Mouse (Mus musculus) ES-Bruce4 (cell line): Measurements from ENCODE around the gene Baz2a.

Experiments used
- CTCF ChIP-seq: IDR thresholded peaks from one replicate; pipeline ENCODE4 v1.8.1; 2011; ENCODE audit warnings: low read depth, low read length
- EP300 ChIP-seq: IDR thresholded peaks from 2 replicates; pipeline ENCODE4 v1.6.1; 2011; ENCODE audit warnings: low read depth, low read length; ENCODE audit not compliant: insufficient read depth
- POLR2A ChIP-seq: IDR thresholded peaks from one replicate; pipeline ENCODE4 v1.8.1; 2011; ENCODE audit warnings: low read length; ENCODE audit not compliant: insufficient read depth

DNA sequence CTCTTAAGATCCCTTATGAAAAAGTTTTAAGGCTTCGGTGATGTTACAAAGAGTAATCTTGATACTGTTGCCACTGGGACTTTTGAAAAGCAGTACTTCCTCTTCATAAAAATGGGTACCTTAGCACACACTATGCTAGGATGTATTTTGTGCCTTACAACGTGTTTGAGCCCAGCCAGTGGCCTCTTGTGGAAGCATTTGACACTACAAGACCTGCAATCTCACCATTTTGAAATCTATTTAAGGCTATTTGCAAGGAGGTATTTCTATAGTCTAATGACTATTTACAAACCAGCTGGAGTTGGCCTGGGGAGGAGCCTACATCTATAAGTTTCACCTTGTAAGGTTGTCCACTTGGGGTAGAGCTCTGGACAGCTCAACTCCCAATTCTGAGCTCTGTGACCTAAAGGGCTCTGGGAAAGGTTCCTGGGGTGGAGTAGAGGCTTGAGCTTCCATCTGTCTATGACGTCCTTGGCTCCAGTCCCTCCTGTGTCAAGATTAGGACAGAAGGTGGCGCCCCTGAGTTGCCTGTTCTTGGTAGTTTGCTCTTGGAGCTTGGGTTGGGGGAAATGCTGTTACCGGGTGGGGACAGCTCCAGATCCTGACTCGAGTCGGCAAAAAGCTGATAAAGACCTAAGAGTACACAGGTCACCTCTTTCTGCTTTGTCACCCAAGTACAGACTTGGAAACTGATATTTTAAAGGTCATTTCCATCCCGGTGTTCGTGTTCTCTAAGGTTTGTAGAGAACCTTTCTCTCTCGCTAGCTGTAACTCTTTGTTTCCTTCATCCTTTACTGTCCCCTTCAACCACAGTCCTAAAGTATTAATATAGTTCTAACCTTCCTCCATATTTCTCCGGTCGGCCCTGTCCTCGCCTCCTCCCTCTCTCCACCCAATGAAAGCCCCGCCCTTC lies 470 bp upstream of the Baz2a start:
- TF ChIP-seq CTCF (peak; percentile 77), POLR2A (no peak), EP300 (0 out of 2 replicates have a peak, but pooled peaks have one; percentile 39)
